Mouse (Mus musculus) heart, adult 9 months (tissue): ENCODE results near the gene Rabgef1.

Source experiments
- DNase-seq, 2 experiments: peaks; one replicate each; pipeline ENCODE4 v3.0.0; 2022; ENCODE audit warnings: low spot score in 2 of 2

The Rabgef1 gene

DNA sequence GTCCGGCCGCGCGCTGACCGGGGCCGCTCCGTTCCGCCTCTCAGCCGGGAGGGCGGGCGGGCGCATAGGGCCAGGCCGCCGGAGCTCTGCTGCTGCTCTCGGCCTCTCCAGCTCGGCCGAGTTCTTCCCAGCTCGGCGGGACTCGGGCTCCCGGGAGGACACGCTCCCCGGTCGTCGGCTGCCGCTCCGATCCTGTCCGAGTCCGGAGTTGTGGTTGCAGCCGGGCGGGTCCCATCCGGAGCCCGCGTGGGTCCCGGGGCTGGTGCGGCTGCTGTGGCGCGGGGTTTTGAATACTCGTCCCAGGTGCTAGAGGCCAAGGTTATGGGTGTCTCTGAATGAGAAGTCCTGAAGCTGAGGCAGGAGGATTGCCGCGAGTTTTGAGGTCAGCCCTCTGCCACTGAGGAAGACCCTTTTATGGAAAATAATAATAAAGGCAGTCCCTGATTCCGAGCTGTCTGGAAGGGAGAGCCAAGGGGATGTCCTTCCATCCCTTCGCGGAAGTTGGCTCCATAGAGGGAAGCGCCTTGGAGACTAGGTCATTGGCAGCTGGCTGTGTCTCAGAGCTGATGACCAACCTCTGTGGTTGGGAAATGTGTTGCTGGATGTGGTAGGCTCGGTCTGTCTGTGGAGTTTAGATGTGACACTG lies 481 bp downstream of the Rabgef1 start:
- peak; percentile 61 to 75 for DNase-seq

DNA sequence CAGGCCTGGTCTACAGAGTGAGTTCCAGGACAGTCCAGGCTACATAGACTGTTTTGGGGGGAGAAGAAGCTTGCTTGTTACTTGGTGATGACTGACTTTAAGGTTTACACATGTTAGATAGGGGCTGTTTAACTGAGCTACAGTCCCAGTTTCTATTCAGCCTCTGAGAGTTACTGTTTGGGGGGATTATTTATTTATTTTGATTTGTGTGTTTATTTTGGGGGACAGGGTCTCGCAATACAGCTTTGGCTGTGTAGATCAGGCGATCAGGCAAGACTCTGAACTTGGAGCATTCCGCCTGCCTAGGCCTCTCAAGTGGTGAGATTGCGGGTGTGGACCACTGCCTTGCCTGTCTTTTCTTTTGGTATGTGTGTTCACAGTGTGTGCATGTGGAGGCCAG lies 1.4 kb downstream of the Rabgef1 start:
- no peak for DNase-seq

DNA sequence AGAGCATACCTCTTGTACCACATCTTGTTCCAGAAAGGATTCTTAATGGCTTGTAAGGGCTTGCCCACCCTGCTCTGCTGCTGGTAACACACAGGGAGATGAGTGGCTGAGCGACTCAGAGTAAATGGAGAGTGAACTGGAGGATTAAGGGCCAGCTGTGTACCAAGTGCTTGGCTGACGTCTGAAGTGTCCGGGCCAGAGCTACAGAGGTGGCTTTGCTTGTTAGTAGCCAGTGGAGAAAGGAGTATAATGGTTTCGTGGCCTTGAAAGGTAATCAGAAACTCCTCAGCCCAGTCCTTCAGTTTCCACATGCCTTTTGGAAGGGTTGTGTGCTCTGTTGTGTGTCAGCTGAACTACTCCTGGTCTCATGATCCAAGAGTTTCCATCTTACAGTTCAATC lies 6.3 kb downstream of the Rabgef1 start:
- DNase-seq, result no peak

- DNase-seq, result no peak
Observed at GRCm38 (mm10) chr5:130180362-130180761, 8.8 kb downstream of the Rabgef1 start.

- no peak for DNase-seq
Observed at GRCm38 (mm10) chr5:130181740-130182540, 10.3 kb downstream of the Rabgef1 start.

DNA sequence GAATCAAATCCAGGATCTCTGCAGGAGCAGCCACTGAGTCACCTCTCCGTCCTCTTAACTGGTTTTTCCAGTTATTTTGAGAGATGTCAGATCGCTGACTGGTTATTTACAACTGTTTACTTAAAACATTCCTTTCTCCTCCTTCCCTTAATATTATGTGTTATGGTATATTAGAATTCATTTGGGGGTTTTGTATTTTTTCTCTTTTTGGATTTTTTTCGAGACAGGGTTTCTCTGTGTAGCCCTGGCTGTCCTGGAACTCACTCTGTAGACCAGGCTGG lies 10.9 kb downstream of the Rabgef1 start:
- no peak for DNase-seq

DNA sequence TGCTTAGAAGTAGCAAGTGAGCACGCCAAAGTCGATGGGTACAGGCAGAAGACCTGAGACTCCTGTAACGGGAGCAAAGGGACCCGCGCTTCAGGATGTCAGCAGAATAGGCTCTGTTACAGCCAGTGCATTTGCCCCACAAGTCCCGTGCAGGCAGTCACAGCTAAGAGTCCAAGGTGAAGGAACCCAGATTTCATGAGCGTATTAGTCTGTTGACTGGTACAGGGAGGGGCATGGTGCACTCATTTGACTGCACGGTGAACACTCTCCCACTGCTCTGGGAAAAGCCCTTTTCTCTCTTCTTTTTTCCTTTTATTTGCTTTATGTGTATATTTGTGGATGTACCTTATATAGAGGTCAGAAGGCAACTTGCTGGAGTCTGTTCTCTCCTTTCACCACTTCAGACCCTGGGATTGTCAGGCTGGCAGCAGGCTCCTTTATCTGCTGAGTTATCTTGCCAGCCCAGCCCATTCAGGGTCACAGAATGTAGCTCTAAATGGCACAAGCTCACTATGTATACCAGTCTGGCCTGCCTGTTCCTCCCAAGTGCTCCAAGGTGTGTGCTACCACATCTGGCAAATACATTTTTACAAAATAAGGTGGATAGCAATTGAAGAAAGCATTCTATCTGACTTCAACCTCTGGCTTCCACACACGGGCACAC lies 12.7 kb downstream of the Rabgef1 start:
- DNase-seq, result no peak

GRCm38 (mm10) chr5:130185312-130185711 lies 13.7 kb downstream of the Rabgef1 start:
- no peak for DNase-seq

- DNase-seq, result no peak
Observed at GRCm38 (mm10) chr5:130187383-130187782, 15.8 kb downstream of the Rabgef1 start.

DNA sequence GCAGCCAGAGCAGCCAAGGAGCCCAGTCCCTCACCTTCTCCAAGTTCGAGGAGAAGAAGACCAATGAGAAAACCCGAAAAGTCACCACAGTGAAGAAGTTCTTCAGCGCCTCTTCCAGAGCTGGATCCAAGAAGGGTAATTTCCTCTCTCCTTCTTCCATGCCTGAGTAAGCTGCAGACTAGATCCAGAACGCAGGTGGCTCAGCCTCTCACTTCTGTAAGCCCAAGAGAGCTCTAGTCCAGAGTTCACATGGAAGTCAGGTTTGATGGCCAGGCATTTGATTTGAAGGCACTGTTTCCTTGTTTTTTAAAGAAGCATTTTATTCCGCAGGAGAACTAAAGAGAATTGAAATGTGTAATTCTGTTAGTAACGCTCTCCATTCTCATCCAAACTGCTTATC lies 19.3 kb downstream of the Rabgef1 start:
- DNase-seq, result no peak

GRCm38 (mm10) chr5:130191865-130192264 lies 20.3 kb downstream of the Rabgef1 start:
- DNase-seq, result no peak

GRCm38 (mm10) chr5:130192356-130192944 lies 20.9 kb downstream of the Rabgef1 start:
- DNase-seq, result no peak

DNA sequence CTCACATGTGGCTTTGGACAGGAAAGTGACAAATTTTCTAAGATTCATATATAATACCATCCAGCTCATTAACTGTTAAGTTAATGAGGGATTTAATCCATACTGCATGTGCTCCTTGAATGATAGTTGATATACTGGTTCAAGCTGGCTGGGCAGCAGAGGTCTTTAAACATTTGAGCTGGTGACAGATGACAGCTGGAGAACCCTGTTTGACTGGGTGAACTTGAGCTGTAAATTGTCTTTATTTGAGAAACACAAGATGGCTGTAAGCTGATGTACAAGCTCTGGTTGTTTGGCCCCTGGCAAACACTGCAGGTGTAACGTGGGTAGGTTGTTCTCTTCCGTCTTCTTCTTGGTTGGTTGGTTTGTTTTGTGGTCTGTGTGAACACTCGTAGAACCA lies 22.2 kb downstream of the Rabgef1 start:
- DNase-seq, result no peak

DNA sequence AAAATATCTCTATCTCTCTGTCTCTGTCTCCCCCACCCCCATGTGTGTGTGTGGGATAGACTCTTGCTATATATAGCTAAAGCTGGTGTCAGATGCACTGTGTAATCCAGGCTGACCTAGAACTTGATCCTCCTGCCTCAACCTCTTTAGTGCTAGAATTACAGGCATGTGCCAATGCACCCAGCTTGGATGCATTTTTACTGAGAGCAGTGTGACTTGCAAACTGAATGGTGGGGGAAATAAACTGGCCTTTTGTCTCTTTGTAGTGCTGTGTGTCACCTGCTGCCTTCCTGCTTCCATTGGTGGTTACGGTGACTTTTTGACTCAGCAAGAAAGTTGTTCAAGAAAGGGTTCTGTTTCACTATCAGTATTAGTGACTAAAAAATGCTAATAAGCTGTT lies 24.7 kb downstream of the Rabgef1 start:
- no peak for DNase-seq

DNA sequence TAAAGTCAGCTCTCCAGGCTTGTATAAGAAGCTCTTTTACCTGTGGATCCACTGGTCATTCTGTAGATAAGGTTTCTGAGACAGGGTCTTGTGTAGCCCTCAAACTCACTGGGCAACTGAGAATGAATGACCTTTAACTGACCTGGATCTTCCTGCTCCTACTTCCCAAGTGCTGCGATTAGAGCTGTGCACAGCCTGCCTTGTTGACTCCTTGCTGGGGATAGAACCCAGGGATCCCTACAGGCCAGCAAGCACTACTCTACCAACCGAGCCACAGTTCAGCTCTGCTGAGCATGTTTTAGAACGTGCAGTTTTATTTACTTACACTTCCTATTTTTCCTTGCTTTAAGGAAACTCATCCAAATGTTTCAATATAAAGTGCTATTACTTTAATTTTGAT lies 25.9 kb downstream of the Rabgef1 start:
- no peak for DNase-seq

DNA sequence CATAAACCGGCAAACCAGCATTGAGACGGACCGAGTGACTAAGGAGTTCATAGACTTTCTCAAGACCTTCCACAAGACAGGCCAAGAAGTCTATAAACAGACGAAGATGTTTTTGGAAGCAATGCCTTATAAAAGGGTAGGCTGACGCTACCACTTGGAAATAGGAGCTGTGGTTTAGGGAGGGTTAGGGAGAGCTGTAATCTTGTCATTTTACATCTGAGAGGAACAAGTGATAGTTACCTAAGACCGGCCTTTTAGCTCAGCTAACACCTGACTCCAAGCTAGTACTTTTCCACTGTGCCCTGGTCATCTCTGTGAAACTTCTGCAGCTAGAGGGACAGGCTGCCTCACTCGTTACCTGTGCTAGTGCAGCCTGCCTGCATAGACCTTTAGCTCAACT lies 26.4 kb downstream of the Rabgef1 start:
- no peak for DNase-seq

- no peak for DNase-seq
Observed at GRCm38 (mm10) chr5:130200233-130201029, 28.8 kb downstream of the Rabgef1 start.

DNA sequence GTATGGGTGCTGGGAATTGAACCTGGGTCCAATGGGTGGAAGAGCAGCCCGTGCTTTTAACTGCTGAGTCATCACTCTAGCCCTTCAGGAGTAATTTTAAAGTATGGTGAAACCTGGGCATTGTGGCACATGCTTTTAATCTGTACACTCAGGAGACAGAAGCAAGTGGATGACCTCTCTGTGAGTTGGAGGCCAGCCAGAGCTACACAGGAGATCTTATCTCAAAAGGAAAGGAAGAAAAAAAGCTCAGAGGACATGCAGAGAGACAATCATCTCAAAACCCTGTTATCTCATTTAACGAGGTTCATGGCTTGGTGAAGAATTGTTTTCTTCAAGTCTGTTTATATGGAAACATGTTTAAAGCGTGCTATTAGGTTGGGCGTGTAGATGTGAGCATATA lies 32.4 kb downstream of the Rabgef1 start:
- no peak for DNase-seq

DNA sequence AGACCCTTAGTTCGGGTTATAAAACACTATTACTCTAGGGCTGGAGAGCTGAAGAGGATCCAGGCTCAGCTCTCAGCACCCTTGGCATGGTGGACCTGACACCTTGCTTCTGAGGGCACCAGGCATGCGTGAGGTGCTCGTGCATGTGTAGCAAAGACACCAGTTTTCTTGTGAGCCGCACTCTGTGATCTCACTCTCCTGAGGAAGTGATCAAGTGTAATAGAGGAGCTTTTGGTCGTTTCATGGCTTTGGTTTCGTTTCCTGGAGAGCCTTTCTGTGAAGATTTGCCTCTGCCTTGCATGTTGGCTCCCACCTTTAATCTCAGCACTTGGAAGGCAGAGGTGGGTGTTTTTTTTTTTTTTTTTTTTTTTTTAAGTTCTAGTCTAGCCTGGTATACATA lies 33.0 kb downstream of the Rabgef1 start:
- DNase-seq, result no peak

GRCm38 (mm10) chr5:130205441-130206023 lies 33.9 kb downstream of the Rabgef1 start:
- DNase-seq, result no peak

DNA sequence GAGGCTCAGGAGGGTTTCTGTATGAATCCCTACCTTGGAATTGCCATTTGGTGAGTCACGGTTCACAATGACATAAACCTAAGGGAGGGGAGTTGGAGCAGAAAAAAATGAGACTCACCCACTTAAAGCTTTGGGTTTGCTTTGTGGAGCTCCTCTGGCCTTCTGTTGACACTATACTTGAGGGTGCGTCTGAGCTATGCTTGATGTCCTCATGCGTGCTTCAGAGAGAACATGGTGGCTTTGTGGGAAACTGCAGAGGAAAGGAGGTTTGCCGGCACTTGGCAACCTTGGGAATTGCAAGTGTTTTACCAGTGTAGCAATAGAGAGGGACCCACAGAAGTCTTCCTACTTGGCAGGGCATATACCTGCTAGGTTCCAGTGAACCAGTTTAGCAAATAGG lies 35.7 kb downstream of the Rabgef1 start:
- DNase-seq, result no peak

GRCm38 (mm10) chr5:130212956-130213355 lies 41.4 kb downstream of the Rabgef1 start:
- no peak for DNase-seq
